Mouse (Mus musculus) lung, embryonic 14.5 days (tissue): ENCODE measurements at regions not wholly inside any gene's neighbourhood (a gene's known extent, or its start where the extent isn't known, plus 50 kb on each side); places are given as distances from the start of the nearest gene placed in this dataset.

ENCODE experiments used
- ATAC-seq: fragments of 200-750 bp; cut with Nextera tagmentation; 2 replicates; pipeline ENCODE4 v1.8.0; 2017; ENCODE audit warnings: mild to moderate bottlenecking, moderate TSS enrichment, moderate library complexity; ENCODE audit not compliant: insufficient read depth
- DNase-seq: peaks from one replicate; pipeline ENCODE4 v3.0.0-alpha.2; 2015
- H3K27ac ChIP-seq: fragments of 300-500 bp; sonication (generic); 2 replicates; pipeline ENCODE4 v1.5.1; 2014; ENCODE audit warnings: low read depth, mild to moderate bottlenecking, moderate library complexity
- H3K27me3 ChIP-seq: fragments of 300-500 bp; sonication (generic); 2 replicates; pipeline ENCODE4 v1.6.1; 2014; ENCODE audit warnings: low read length, control low read depth; ENCODE audit not compliant: insufficient read depth
- H3K36me3 ChIP-seq: fragments of 300-500 bp; sonication (generic); 2 replicates; pipeline ENCODE4 v1.6.1; 2014; ENCODE audit warnings: control low read depth; ENCODE audit not compliant: insufficient read depth
- H3K4me1 ChIP-seq: fragments of 300-500 bp; sonication (generic); 2 replicates; pipeline ENCODE4 v1.6.1; 2014; ENCODE audit warnings: antibody characterized with exemption, control low read depth; ENCODE audit not compliant: insufficient read depth
- H3K4me2 ChIP-seq: fragments of 300-500 bp; sonication (generic); 2 replicates; pipeline ENCODE4 v1.6.1; 2014; ENCODE audit warnings: mild to moderate bottlenecking
- H3K4me3 ChIP-seq: fragments of 300-500 bp; sonication (generic); 2 replicates; pipeline ENCODE4 v1.5.1; 2014; ENCODE audit warnings: low read depth, low read length
- H3K9ac ChIP-seq: fragments of 300-500 bp; sonication (generic); 2 replicates; pipeline ENCODE4 v1.6.1; 2014
- H3K9me3 ChIP-seq: fragments of 300-500 bp; sonication (generic); 2 replicates; pipeline ENCODE4 v1.6.1; 2016; ENCODE audit warnings: low read depth, low read length, control low read depth
- CTCF ChIP-seq: IDR thresholded peaks from 2 replicates; pipeline ENCODE4 v1.5.1; 2016; ENCODE audit warnings: antibody characterized with exemption, low read depth
- WGBS: fragments of 180-500 bp; shearing (Covaris S2); extraction: QIAGEN DNeasy Blood & Tissue Kit; methylation state at CpG from one replicate; pipeline ENCODE4 v1.1.7; 2014; 5-methylcytosine and 5-hydroxymethylcytosine counted together

DNA sequence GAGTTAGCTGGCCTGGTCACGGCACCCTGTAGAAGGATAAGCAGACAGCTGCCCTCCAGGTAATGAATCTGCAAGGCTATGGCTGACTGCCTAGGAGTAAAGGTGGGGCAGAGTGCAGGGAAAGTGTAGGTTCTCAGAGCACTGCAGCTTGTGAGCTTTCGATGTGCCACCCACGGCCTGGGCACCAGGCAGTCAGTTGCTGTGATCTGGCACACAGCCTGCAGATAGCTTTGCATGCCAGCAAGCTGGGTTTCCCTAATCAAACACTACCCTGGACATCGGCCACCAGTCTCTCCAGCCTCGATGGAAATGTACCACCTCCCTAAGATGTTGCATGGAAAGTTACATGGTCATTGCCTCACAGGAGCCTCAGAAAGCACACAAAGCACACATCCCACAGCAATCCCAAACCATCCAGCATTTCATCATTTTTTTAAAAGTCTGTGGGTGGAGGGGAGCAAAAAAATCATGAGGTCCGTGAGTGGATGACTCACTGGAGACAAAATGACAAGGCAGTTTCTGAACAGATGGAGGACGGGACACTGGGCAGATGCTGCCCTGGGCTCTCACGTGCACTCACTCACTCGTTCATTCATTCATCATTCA lies 112.7 kb downstream of the Ets2 start:
- no peak overlapping the region for H3K4me2 ChIP-seq
- no peak for ATAC-seq
- H3K27me3 ChIP-seq: no peaks in the 10 kb centered on the region
- DNase-seq: no peak
- H3K27ac ChIP-seq: no peak overlapping the region
- H3K36me3 ChIP-seq: no peaks in the 10 kb centered on the region
- H3K4me1 ChIP-seq: no peaks in the 10 kb centered on the region; the same call in 1 of the 2 replicates
- no peak overlapping the region for H3K9ac ChIP-seq
- no peak for TF ChIP-seq CTCF
- H3K9me3 ChIP-seq: no peaks in the 10 kb centered on the region; the same call in 1 of the 2 replicates
- WGBS: 67% methylated on average over 9 of the region's 9 CpGs
- H3K4me3 ChIP-seq: no peak overlapping the region

DNA sequence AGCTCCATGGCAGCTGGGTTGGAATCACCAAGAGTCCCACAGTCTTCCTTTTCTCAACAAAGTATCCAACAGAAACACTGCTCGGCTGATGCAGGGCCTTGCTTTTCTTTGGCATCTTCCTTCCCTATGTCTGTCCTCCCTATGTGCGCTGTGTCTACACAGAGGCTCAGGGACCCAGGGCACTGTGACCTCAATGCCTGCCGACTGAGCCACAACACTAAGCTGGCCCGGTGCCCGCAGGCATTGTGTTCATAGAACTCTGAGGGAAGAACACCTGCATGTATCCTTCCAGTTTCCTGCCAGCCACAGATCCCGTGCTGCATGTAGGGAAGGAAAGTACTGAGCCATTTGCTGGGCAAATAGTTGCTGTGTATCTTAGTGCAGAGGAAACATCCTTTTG lies 109.2 kb downstream of the Ets2 start:
- Histone ChIP-seq H3K36me3 (no peaks in the 10 kb centered on the region), H3K9ac (no peak overlapping the region), H3K4me1 (no peaks in the 10 kb centered on the region; the same call in 1 of the 2 replicates), H3K4me2 (no peak overlapping the region), H3K27ac (peak overlapping the region; percentile 60), H3K9me3 (no peaks in the 10 kb centered on the region), H3K4me3 (no peak overlapping the region), H3K27me3 (no peaks in the 10 kb centered on the region)
- no peak for TF ChIP-seq CTCF
- DNase-seq: peak; percentile 78
- ATAC-seq: no peak
- 59% methylated on average over 6 of the region's 6 CpGs for WGBS

GRCm38 (mm10) chr16:95809127-95809876 lies 107.4 kb downstream of the Ets2 start:
- WGBS: 75% methylated on average over 21 of the region's 21 CpGs
- TF ChIP-seq CTCF: no peak
- no peak overlapping the region for H3K27ac ChIP-seq

GRCm38 (mm10) chr16:95806510-95806909 lies 104.6 kb downstream of the Ets2 start:
- H3K27ac ChIP-seq: no peak overlapping the region
- ATAC-seq: no peak
- no peaks in the 10 kb centered on the region for H3K9me3 ChIP-seq
- no peaks in the 10 kb centered on the region; the same call in 1 of the 2 replicates for H3K4me1 ChIP-seq
- H3K36me3 ChIP-seq: no peaks in the 10 kb centered on the region
- no peak for TF ChIP-seq CTCF
- 58% methylated on average over 5 of the region's 5 CpGs for WGBS
- H3K9ac ChIP-seq: no peak overlapping the region
- DNase-seq: no peak
- H3K27me3 ChIP-seq: no peaks in the 10 kb centered on the region
- no peak overlapping the region for H3K4me2 ChIP-seq
- no peak overlapping the region for H3K4me3 ChIP-seq

More at GRCm38 (mm10) chr16:95809127-95809876, 107.4 kb downstream of the Ets2 start:
- DNase-seq: no peak
- Histone ChIP-seq H3K36me3 (no peaks in the 10 kb centered on the region), H3K4me2 (no peak overlapping the region), H3K9ac (no peak overlapping the region), H3K9me3 (no peaks in the 10 kb centered on the region), H3K27me3 (no peaks in the 10 kb centered on the region), H3K4me3 (no peak overlapping the region), H3K4me1 (no peaks in the 10 kb centered on the region; the same call in 1 of the 2 replicates)
- no peak for ATAC-seq

DNA sequence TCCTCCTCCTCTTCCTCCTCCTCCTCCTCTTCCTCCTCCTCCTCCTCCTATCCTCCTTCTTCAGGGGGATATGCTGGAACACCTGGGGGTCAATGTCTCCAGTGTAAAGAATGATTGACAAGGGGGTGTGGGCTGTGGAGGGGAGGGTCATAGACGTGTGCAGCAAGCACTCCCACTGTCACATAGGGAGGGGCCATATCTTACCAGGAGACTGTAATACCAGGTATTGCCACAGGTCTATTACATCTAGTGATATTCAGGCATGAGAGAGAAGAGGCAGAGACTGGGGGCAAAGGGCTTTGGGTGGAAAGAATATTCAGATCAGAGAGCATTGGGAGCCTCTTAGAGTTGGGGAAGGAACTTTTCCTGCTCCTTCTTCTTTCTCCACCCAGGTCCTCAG lies 102.3 kb downstream of the Ets2 start:
- no peak for DNase-seq
- Histone ChIP-seq H3K4me2 (no peak overlapping the region), H3K4me3 (no peak overlapping the region), H3K36me3 (no peaks in the 10 kb centered on the region), H3K9me3 (no peaks in the 10 kb centered on the region), H3K27me3 (no peaks in the 10 kb centered on the region), H3K9ac (no peak overlapping the region), H3K4me1 (no peaks in the 10 kb centered on the region), H3K27ac (no peak overlapping the region)
- 24% methylated on average over 1 of the region's 1 CpGs for WGBS
- no peak for ATAC-seq
- TF ChIP-seq CTCF: no peak

DNA sequence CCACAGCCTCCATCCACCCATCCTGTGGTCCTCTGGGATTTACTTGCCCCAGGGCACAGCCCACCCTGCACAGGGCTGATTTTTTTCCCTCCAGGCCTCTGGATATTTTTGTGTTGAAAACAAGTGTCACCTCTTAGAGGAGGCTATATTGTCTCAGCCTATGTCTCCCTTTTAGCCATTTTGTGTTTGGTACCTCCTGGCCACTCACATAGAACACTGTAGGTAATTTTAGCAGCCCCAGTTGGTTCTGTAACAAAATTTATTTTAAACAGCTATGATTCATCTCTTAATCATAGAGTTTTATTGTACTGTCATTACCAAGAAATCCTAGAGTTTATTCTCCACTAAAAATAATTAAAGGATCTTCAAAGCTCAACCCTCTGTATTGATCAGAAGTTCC lies 100.8 kb downstream of the Ets2 start:
- Histone ChIP-seq H3K27me3 (no peaks in the 10 kb centered on the region), H3K4me3 (no peak overlapping the region), H3K4me2 (no peak overlapping the region), H3K27ac (no peak overlapping the region), H3K36me3 (no peaks in the 10 kb centered on the region), H3K4me1 (0 out of 2 replicates have a peak, but pooled peaks cover 2% of the 10 kb centered on the region), H3K9me3 (no peaks in the 10 kb centered on the region), H3K9ac (no peak overlapping the region)
- ATAC-seq (no peak), DNase-seq (no peak)
- TF ChIP-seq CTCF: no peak

DNA sequence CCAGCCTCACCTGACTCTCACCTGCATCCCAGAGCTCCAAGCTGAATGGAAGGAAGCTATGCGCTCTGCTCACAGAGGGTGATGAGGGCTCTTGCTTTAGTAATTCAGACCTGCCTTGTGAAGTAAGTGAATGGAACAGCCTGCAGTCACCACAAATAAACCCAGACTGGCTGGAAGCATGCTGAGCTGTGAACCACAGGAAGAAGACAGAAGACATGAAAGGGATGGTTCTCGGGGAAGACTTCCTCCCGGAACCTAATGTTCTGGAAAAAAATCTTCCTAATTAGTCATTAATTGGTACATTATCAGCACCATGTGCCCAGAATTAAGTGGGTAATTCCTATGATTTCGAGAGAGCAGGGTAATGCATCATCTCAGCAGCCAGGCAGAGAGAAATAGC lies 100.3 kb downstream of the Ets2 start:
- no peak for TF ChIP-seq CTCF
- Histone ChIP-seq H3K4me1 (0 out of 2 replicates have a peak, but pooled peaks cover 2% of the 10 kb centered on the region), H3K9me3 (no peaks in the 10 kb centered on the region), H3K36me3 (no peaks in the 10 kb centered on the region), H3K4me2 (no peak overlapping the region), H3K9ac (no peak overlapping the region), H3K4me3 (no peak overlapping the region), H3K27ac (no peak overlapping the region), H3K27me3 (no peaks in the 10 kb centered on the region)
- no peak for ATAC-seq
- 62% methylated on average over 4 of the region's 4 CpGs for WGBS
- no peak for DNase-seq
